Mouse (Mus musculus) lung, embryonic 14.5 days (tissue): ENCODE results near the gene Fbxo47. TPM values are rescaled to one million over a fixed set of nuclear protein-coding genes. Genes with fewer than 3 reads are reported as not detected.

ENCODE experiments used
- ATAC-seq: fragments of 200-750 bp; cut with Nextera tagmentation; 2 replicates; pipeline ENCODE4 v1.8.0; 2017; ENCODE audit warnings: mild to moderate bottlenecking, moderate TSS enrichment, moderate library complexity; ENCODE audit not compliant: insufficient read depth
- DNase-seq: peaks from one replicate; pipeline ENCODE4 v3.0.0-alpha.2; 2015
- H3K27ac ChIP-seq: fragments of 300-500 bp; sonication (generic); 2 replicates; pipeline ENCODE4 v1.5.1; 2014; ENCODE audit warnings: low read depth, mild to moderate bottlenecking, moderate library complexity
- H3K27me3 ChIP-seq: fragments of 300-500 bp; sonication (generic); 2 replicates; pipeline ENCODE4 v1.6.1; 2014; ENCODE audit warnings: low read length, control low read depth; ENCODE audit not compliant: insufficient read depth
- H3K36me3 ChIP-seq: fragments of 300-500 bp; sonication (generic); 2 replicates; pipeline ENCODE4 v1.6.1; 2014; ENCODE audit warnings: control low read depth; ENCODE audit not compliant: insufficient read depth
- H3K4me1 ChIP-seq: fragments of 300-500 bp; sonication (generic); 2 replicates; pipeline ENCODE4 v1.6.1; 2014; ENCODE audit warnings: antibody characterized with exemption, control low read depth; ENCODE audit not compliant: insufficient read depth
- H3K4me2 ChIP-seq: fragments of 300-500 bp; sonication (generic); 2 replicates; pipeline ENCODE4 v1.6.1; 2014; ENCODE audit warnings: mild to moderate bottlenecking
- H3K4me3 ChIP-seq: fragments of 300-500 bp; sonication (generic); 2 replicates; pipeline ENCODE4 v1.5.1; 2014; ENCODE audit warnings: low read depth, low read length
- H3K9ac ChIP-seq: fragments of 300-500 bp; sonication (generic); 2 replicates; pipeline ENCODE4 v1.6.1; 2014
- H3K9me3 ChIP-seq: fragments of 300-500 bp; sonication (generic); 2 replicates; pipeline ENCODE4 v1.6.1; 2016; ENCODE audit warnings: low read depth, low read length, control low read depth
- CTCF ChIP-seq: IDR thresholded peaks from 2 replicates; pipeline ENCODE4 v1.5.1; 2016; ENCODE audit warnings: antibody characterized with exemption, low read depth
- WGBS: fragments of 180-500 bp; shearing (Covaris S2); extraction: QIAGEN DNeasy Blood & Tissue Kit; methylation state at CpG from one replicate; pipeline ENCODE4 v1.1.7; 2014; 5-methylcytosine and 5-hydroxymethylcytosine counted together
- polyA plus RNA-seq: library from polyadenylated mRNA; unstranded; fragments of >200 nt; fragmentation: Nextera tagmentation; extraction: Ambion mirVana; gene quantifications from 2 replicates; pipeline ENCODE4 v1.2.1, GENCODE M21; 2014

The Fbxo47 gene
- polyA plus RNA-seq, 1 experiment from 2014 or later, result 0.84 TPM

GRCm38 (mm10) chr11:97825295-97825694 lies 58.7 kb downstream of the Fbxo47 start:
- H3K36me3 ChIP-seq, result peaks cover 94% of the 10 kb centered on the region
- DNase-seq (no peak), ATAC-seq (no peak)
- 86% methylated on average over 10 of the region's 10 CpGs for WGBS
- H3K9ac ChIP-seq, result no peak overlapping the region
- TF ChIP-seq CTCF, result no peak
- H3K9me3 ChIP-seq, result no peaks in the 10 kb centered on the region
- H3K27ac ChIP-seq, result no peak overlapping the region
- no peak overlapping the region for H3K4me3 ChIP-seq
- H3K27me3 ChIP-seq, result no peaks in the 10 kb centered on the region
- H3K4me1 ChIP-seq, result peaks cover 4% of the 10 kb centered on the region; the same call in 1 of the 2 replicates
- H3K4me2 ChIP-seq, result no peak overlapping the region

GRCm38 (mm10) chr11:97824895-97825294 lies 59.1 kb downstream of the Fbxo47 start:
- DNase-seq, result no peak
- 58% methylated on average over 6 of the region's 6 CpGs for whole genome bisulfite sequencing
- H3K9me3 ChIP-seq, result no peaks in the 10 kb centered on the region
- TF ChIP-seq CTCF, result no peak
- no peak overlapping the region for H3K9ac ChIP-seq
- ATAC-seq, result no peak
- H3K4me2 ChIP-seq, result no peak overlapping the region
- no peaks in the 10 kb centered on the region for H3K27me3 ChIP-seq
- no peak overlapping the region for H3K27ac ChIP-seq
- peaks cover 4% of the 10 kb centered on the region; the same call in 1 of the 2 replicates for H3K4me1 ChIP-seq
- peaks cover 90% of the 10 kb centered on the region for H3K36me3 ChIP-seq
- H3K4me3 ChIP-seq, result no peak overlapping the region

- 92% methylated on average over 11 of the region's 11 CpGs for WGBS
- peaks cover 4% of the 10 kb centered on the region; the same call in 1 of the 2 replicates for H3K4me1 ChIP-seq
- ATAC-seq, result no peak
- no peak overlapping the region for H3K27ac ChIP-seq
- no peak for DNase-seq
- H3K27me3 ChIP-seq, result no peaks in the 10 kb centered on the region
- H3K9ac ChIP-seq, result no peak overlapping the region
- H3K4me2 ChIP-seq, result no peak overlapping the region
- no peaks in the 10 kb centered on the region for H3K9me3 ChIP-seq
- peaks cover 83% of the 10 kb centered on the region for H3K36me3 ChIP-seq
- no peak for TF ChIP-seq CTCF
- no peak overlapping the region for H3K4me3 ChIP-seq
Observed at GRCm38 (mm10) chr11:97824168-97824567, 59.8 kb downstream of the Fbxo47 start.

GRCm38 (mm10) chr11:97822840-97823603 lies 60.9 kb downstream of the Fbxo47 start:
- Histone ChIP-seq H3K4me1 (peaks cover 14% of the 10 kb centered on the region), H3K9ac (no peak overlapping the region), H3K27me3 (no peaks in the 10 kb centered on the region), H3K36me3 (peaks cover 77% of the 10 kb centered on the region), H3K4me2 (no peak overlapping the region), H3K9me3 (no peaks in the 10 kb centered on the region), H3K27ac (no peak overlapping the region), H3K4me3 (no peak overlapping the region)
- 70% methylated on average over 20 of the region's 20 CpGs for WGBS
- DNase-seq (no peak), ATAC-seq (no peak)
- no peak for TF ChIP-seq CTCF

- DNase-seq (no peak), ATAC-seq (no peak)
- no peaks in the 10 kb centered on the region for H3K9me3 ChIP-seq
- peaks cover 77% of the 10 kb centered on the region for H3K36me3 ChIP-seq
- H3K4me1 ChIP-seq, result peaks cover 23% of the 10 kb centered on the region
- H3K27ac ChIP-seq, result no peak overlapping the region
- TF ChIP-seq CTCF, result no peak
- H3K27me3 ChIP-seq, result no peaks in the 10 kb centered on the region
- H3K4me3 ChIP-seq, result no peak overlapping the region
- no peak overlapping the region for H3K4me2 ChIP-seq
- H3K9ac ChIP-seq, result no peak overlapping the region
- WGBS, result 93% methylated on average over 8 of the region's 8 CpGs
Observed at GRCm38 (mm10) chr11:97821401-97822064, 62.4 kb downstream of the Fbxo47 start.

GRCm38 (mm10) chr11:97820840-97821239 lies 63.1 kb downstream of the Fbxo47 start:
- H3K4me2 ChIP-seq, result no peak overlapping the region
- no peaks in the 10 kb centered on the region for H3K27me3 ChIP-seq
- no peak overlapping the region for H3K4me3 ChIP-seq
- WGBS, result 46% methylated on average over 4 of the region's 4 CpGs
- TF ChIP-seq CTCF, result no peak
- peaks cover 77% of the 10 kb centered on the region for H3K36me3 ChIP-seq
- H3K9ac ChIP-seq, result no peak overlapping the region
- peaks cover 29% of the 10 kb centered on the region for H3K4me1 ChIP-seq
- no peak for DNase-seq
- no peak overlapping the region for H3K27ac ChIP-seq
- no peak for ATAC-seq
- no peaks in the 10 kb centered on the region for H3K9me3 ChIP-seq

GRCm38 (mm10) chr11:97819923-97820322 lies 64.0 kb downstream of the Fbxo47 start:
- H3K27ac ChIP-seq, result no peak overlapping the region
- 76% methylated on average over 5 of the region's 5 CpGs for WGBS
- H3K4me3 ChIP-seq, result no peak overlapping the region
- H3K36me3 ChIP-seq, result peaks cover 77% of the 10 kb centered on the region
- peaks cover 31% of the 10 kb centered on the region for H3K4me1 ChIP-seq
- no peak overlapping the region for H3K9ac ChIP-seq
- DNase-seq, result no peak
- no peaks in the 10 kb centered on the region for H3K9me3 ChIP-seq
- no peak overlapping the region for H3K4me2 ChIP-seq
- ATAC-seq, result no peak
- no peaks in the 10 kb centered on the region for H3K27me3 ChIP-seq
- TF ChIP-seq CTCF, result no peak
